Comparison of ENCODE assay signal across 9 mouse cellular contexts in the genomic region with DNA sequence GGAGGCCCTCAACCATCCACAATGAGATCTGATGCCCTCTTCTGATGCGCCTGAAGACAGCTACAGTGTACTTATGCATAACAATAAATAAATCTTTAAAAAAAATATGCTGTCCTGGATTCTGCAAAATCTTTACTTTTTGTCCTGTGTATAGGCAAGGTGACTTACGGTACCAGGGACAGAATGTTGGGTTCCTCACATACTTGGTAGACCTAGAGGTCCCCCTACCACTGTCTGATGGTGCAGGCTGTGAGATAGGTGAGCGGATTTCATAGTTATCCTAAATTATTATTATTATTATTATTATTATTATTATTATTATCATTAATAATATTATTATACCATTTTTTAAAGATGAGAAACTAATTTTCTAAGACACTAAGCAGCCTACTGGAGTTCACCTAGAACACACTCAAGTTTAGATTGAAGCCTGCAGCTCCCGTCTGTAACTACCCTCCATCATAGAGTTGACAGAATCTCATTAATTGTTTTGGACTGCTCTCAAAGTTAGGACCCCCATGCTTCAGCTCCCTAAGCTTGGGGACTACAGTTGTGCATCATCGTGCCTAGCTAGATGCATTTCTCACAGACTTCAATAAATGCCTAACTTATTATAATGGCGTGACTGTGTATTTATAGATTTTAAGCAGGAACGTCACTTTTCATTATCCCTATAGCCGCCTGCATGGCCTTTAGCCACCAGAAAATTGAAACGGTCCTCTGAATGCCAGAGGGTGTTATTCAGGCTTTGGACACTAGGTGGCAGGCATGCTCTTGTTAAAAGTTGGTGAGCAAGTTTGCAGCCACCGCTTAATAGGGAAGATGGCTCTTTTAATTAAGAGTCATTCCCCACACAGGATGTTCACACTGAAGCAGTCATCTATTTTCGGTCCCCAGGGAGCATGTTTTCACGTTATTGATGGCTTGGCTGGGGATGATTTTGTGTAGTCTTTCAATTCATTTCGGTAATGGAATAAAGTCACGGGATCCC.
DNase-seq lines count a peak whose midpoint lies in the region; ATAC-seq and TF ChIP-seq lines count a peak whose summit lies in the region.
"Had no signal": no experiment of that assay in that cellular context is flagged by ENCODE, and none has a peak within 500 bp of the region (broad histone marks: within the 10 kb centered on the region; RNA-seq: fewer than 3 reads in every experiment).

No protein-coding gene starts in this region.

- no peaks in the 10 kb centered on the region for H3K9me3 ChIP-seq in kidney, embryonic 15.5 days (replicated peaks)
- H3K9me3 ChIP-seq in forebrain, embryonic 14.5 days (replicated peaks; ENCODE audit: control insufficient read depth, low read length) = no peaks in the 10 kb centered on the region
- no peaks in the 10 kb centered on the region for H3K9me3 ChIP-seq in limb, embryonic 12.5 days
- no peaks in the 10 kb centered on the region for H3K9me3 ChIP-seq in neural tube, embryonic 11.5 days (ENCODE audit: control insufficient read depth, low read length)
- H3K9me3 ChIP-seq: embryonic facial prominence, embryonic 12.5 days had no signal

- H3K4me2 ChIP-seq in kidney, embryonic 15.5 days = no peak overlapping the region
- H3K4me2 ChIP-seq in forebrain, embryonic 14.5 days (ENCODE audit: low read length) = no peak overlapping the region
- H3K4me2 ChIP-seq in limb, embryonic 12.5 days = no peak overlapping the region
- no peak overlapping the region for H3K4me2 ChIP-seq in neural tube, embryonic 11.5 days (ENCODE audit: low read depth)
- H3K4me2 ChIP-seq: embryonic facial prominence, embryonic 12.5 days had no signal

- H3K36me3 ChIP-seq in kidney, embryonic 15.5 days = no peaks in the 10 kb centered on the region
- H3K36me3 ChIP-seq in forebrain, embryonic 14.5 days (ENCODE audit: control insufficient read depth, insufficient read depth, low read length) = no peaks in the 10 kb centered on the region
- no peaks in the 10 kb centered on the region for H3K36me3 ChIP-seq in kidney, adult 2 months (ENCODE audit: control insufficient read depth, insufficient read depth, low read length)
- H3K36me3 ChIP-seq in limb, embryonic 12.5 days = no peaks in the 10 kb centered on the region
- no peaks in the 10 kb centered on the region for H3K36me3 ChIP-seq in neural tube, embryonic 11.5 days (ENCODE audit: control insufficient read depth, insufficient read depth, low read length)
- H3K36me3 ChIP-seq: embryonic facial prominence, embryonic 12.5 days had no signal

- no peak overlapping the region for H3K9ac ChIP-seq in kidney, embryonic 15.5 days
- H3K9ac ChIP-seq in forebrain, embryonic 14.5 days (ENCODE audit: low read length) = no peak overlapping the region
- H3K9ac ChIP-seq in limb, embryonic 12.5 days (replicated peaks) = no peak overlapping the region
- no peak overlapping the region for H3K9ac ChIP-seq in neural tube, embryonic 11.5 days (ENCODE audit: low read length)
- H3K9ac ChIP-seq: embryonic facial prominence, embryonic 12.5 days had no signal

- no peak overlapping the region for H3K27ac ChIP-seq in kidney, embryonic 15.5 days
- H3K27ac ChIP-seq in forebrain, embryonic 14.5 days (ENCODE audit: low read depth, low read length) = no peak overlapping the region
- no peak overlapping the region for H3K27ac ChIP-seq in kidney, adult 2 months (ENCODE audit: insufficient read depth, low read depth, low read length)
- no peak overlapping the region for H3K27ac ChIP-seq in limb, embryonic 12.5 days
- H3K27ac ChIP-seq in neural tube, embryonic 11.5 days (ENCODE audit: low read depth, low read length) = no peak overlapping the region
- H3K27ac ChIP-seq: embryonic facial prominence, embryonic 12.5 days had no signal

- 41% methylated on average over 14 of the region's 14 CpGs for WGBS in kidney, embryonic 15.5 days
- WGBS in forebrain, embryonic 14.5 days = 44% methylated on average over 14 of the region's 14 CpGs
- 38% methylated on average over 14 of the region's 14 CpGs for WGBS in kidney, adult 2 months
- 44% methylated on average over 14 of the region's 14 CpGs for WGBS in limb, embryonic 12.5 days
- 45% methylated on average over 14 of the region's 14 CpGs for WGBS in neural tube, embryonic 11.5 days

- DNase-seq in kidney, adult 11 months = peak; percentile 35
- peak; percentile 60 for DNase-seq in c-Kit-positive CD71-negative TER-119-negative erythroid progenitor cells, embryonic 14.5 days (ENCODE audit: low read depth)
- peak; percentile 88 for DNase-seq in forebrain, embryonic 14.5 days (ENCODE audit: low spot score)
- DNase-seq in kidney, adult 2 months = peak; percentile 54
- peak; percentile 83 for DNase-seq in neural tube, embryonic 11.5 days (ENCODE audit: low spot score)
- peak; percentile 33 for DNase-seq in testis, postnatal 14 days (ENCODE audit: low spot score)

- peak; percentile 70 for TF ChIP-seq CTCF in kidney, adult 2 months (conservative IDR thresholded peaks at IDR 0.05; ENCODE audit: insufficient read depth, insufficient read length, low read depth, low read length)

- no peak for ATAC-seq in kidney, embryonic 15.5 days (replicated peaks; ENCODE audit: low FRiP score)
- peak; percentile 38; the same call in 1 of the 2 replicates for ATAC-seq in forebrain, embryonic 14.5 days
- 0 out of 2 replicates have a peak, but pooled peaks have one; percentile 10 for ATAC-seq in limb, embryonic 12.5 days (ENCODE audit: insufficient number of reproducible peaks, insufficient read depth, low FRiP score, low TSS enrichment, low read depth)
- no peak; the same call in 1 of the 2 replicates for ATAC-seq in neural tube, embryonic 11.5 days (ENCODE audit: insufficient read depth, low FRiP score, low TSS enrichment)

- TF ChIP-seq POLR2A in kidney, adult 2 months (IDR thresholded peaks at IDR 0.05; ENCODE audit: low read depth, low read length) = no peak

- no peaks in the 10 kb centered on the region for H3K4me1 ChIP-seq in kidney, embryonic 15.5 days
- peaks cover 6% of the 10 kb centered on the region; the same call in 1 of the 2 replicates for H3K4me1 ChIP-seq in forebrain, embryonic 14.5 days (ENCODE audit: control insufficient read depth, insufficient read depth, low read length)
- no peaks in the 10 kb centered on the region for H3K4me1 ChIP-seq in kidney, adult 2 months (ENCODE audit: control insufficient read depth, insufficient read depth, low read length)
- H3K4me1 ChIP-seq in limb, embryonic 12.5 days (replicated peaks) = no peaks in the 10 kb centered on the region
- no peaks in the 10 kb centered on the region for H3K4me1 ChIP-seq in neural tube, embryonic 11.5 days (ENCODE audit: control insufficient read depth, insufficient read depth, low read length)
- H3K4me1 ChIP-seq: embryonic facial prominence, embryonic 12.5 days had no signal

- no peak overlapping the region for H3K4me3 ChIP-seq in kidney, embryonic 15.5 days (replicated peaks)
- H3K4me3 ChIP-seq in forebrain, embryonic 14.5 days (ENCODE audit: low read depth, low read length) = no peak overlapping the region
- no peak overlapping the region for H3K4me3 ChIP-seq in kidney, adult 2 months (ENCODE audit: insufficient read depth, low read depth, low read length)
- no peak overlapping the region for H3K4me3 ChIP-seq in limb, embryonic 12.5 days (replicated peaks)
- no peak overlapping the region for H3K4me3 ChIP-seq in neural tube, embryonic 11.5 days (ENCODE audit: low read depth, low read length)
- H3K4me3 ChIP-seq: embryonic facial prominence, embryonic 12.5 days had no signal

- H3K27me3 ChIP-seq in kidney, embryonic 15.5 days = no peaks in the 10 kb centered on the region
- H3K27me3 ChIP-seq in forebrain, embryonic 14.5 days (replicated peaks; ENCODE audit: control insufficient read depth, insufficient read depth, low read length) = no peaks in the 10 kb centered on the region
- H3K27me3 ChIP-seq in kidney, adult 2 months (replicated peaks; ENCODE audit: control insufficient read depth, insufficient read depth, low read length) = no peaks in the 10 kb centered on the region
- no peaks in the 10 kb centered on the region for H3K27me3 ChIP-seq in limb, embryonic 12.5 days
- no peaks in the 10 kb centered on the region for H3K27me3 ChIP-seq in neural tube, embryonic 11.5 days (ENCODE audit: control insufficient read depth, insufficient read depth, low read length)
- H3K27me3 ChIP-seq: embryonic facial prominence, embryonic 12.5 days had no signal

Comparison
In these comparisons a context has a peak if more than half of its experiments do, and no peak if none do; other contexts are left out.
1. DNase-seq: peak in every context shown above with its lines; median percentile 88 in forebrain, embryonic 14.5 days; 83 in neural tube, embryonic 11.5 days; 60 in c-Kit-positive CD71-negative TER-119-negative erythroid progenitor cells, embryonic 14.5 days; 54 in kidney, adult 2 months; 35 in kidney, adult 11 months; 33 in testis, postnatal 14 days.
2. ATAC-seq: peak in forebrain, embryonic 14.5 days (single experiment) and limb, embryonic 12.5 days (single experiment); none in kidney, embryonic 15.5 days (single experiment) and neural tube, embryonic 11.5 days (single experiment).